Mouse (Mus musculus): ENCODE data around the gene BC030867.

- no peak for TF ChIP-seq CTCF (conservative IDR thresholded peaks at IDR 0.05; ENCODE audit: low read length)
- no peak for TF ChIP-seq POU5F1 (IDR thresholded peaks at IDR 0.05; ENCODE audit: borderline replicate concordance, low read length)
- TF ChIP-seq NANOG (IDR thresholded peaks at IDR 0.05; ENCODE audit: borderline replicate concordance, low read length) = no peak
These were observed 35.9 kb downstream of the BC030867 start, which contains the start of gene Tmub2 for GRCm38 (mm10) chr11:102284501-102285094.
